Mouse (Mus musculus) embryonic fibroblast, embryonic 13.5 days (primary cell): ENCODE results near the gene Ipo13.

Source experiments
- CTCF ChIP-seq: IDR thresholded peaks from 2 replicates; pipeline ENCODE4 v1.5.1; 2011; ENCODE audit warnings: mild to moderate bottlenecking, control low read depth, low read length, moderate library complexity, borderline replicate concordance; ENCODE audit not compliant: insufficient read depth
- POLR2A ChIP-seq: IDR thresholded peaks from 2 replicates; pipeline ENCODE4 v1.6.1; 2011; ENCODE audit warnings: low read depth, mild to moderate bottlenecking, control low read depth, low read length, moderate library complexity

DNA sequence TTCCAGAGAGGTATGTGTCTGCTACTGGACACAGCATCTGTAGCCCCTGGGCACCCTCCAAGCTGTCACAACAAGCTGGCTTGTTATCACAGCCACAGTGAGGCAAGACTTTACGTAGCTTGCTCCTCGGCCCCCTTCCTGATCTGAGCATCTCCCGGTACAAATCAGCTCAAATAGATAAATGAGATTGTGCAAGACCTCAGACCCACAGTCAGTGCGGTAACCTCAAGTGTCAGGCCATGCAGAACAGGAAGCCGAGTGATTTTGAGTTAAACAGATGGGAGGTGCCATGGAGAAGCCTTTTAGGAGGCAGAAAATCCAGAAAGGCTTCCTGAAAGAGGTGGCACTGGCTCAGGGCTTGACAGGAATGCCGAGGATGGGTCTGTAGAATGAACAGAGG, 47.8 kb downstream of the Ipo13 start:
- TF ChIP-seq CTCF (no peak), POLR2A (no peak)
